ENCODE assay signal across 20 mouse cellular contexts in the genomic region with DNA sequence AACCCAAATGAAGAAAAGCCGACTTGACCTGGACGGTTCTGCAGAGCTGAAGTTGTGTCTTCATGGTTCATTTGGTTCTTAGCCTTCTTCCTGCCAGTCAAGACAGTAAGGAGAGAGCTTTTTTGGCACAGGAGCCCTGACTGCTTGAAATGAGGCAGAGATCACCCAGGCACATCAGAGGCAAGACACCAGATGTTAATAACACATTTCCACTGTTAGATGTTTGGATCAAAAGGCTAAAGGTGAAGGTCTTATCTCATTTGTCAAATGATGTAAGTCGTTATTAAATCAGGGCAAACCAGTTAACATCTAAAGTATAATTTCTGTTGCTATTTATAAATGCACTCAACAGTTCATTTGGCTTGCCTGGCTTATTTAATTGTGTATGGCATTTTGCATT. TPM values are rescaled to one million over a fixed set of nuclear protein-coding genes. Genes with fewer than 3 reads are reported as not detected.
DNase-seq lines count a peak whose midpoint lies in the region; ATAC-seq and TF ChIP-seq lines count a peak whose summit lies in the region.
"Had no signal": no experiment of that assay in that cellular context is flagged by ENCODE, and none has a peak within 500 bp of the region (broad histone marks: within the 10 kb centered on the region; RNA-seq: fewer than 3 reads in every experiment).

No protein-coding gene starts in this region.

- no peaks in the 10 kb centered on the region for H3K4me1 ChIP-seq in midbrain, postnatal 0 days (ENCODE audit: insufficient read depth, low read length)
- H3K4me1 ChIP-seq in midbrain, embryonic 10.5 days: no peaks in the 10 kb centered on the region; the same call in 1 of the 2 replicates
- no peaks in the 10 kb centered on the region for H3K4me1 ChIP-seq in lung, postnatal 0 days (ENCODE audit: insufficient read depth, low read depth, low read length)
- H3K4me1 ChIP-seq in intestine, postnatal 0 days (replicated peaks; ENCODE audit: control insufficient read depth, insufficient read depth, low read length): no peaks in the 10 kb centered on the region
- H3K4me1 ChIP-seq: intestine, embryonic 15.5 days; liver, embryonic 15.5 days; neural tube, embryonic 13.5 days had no signal

- peak; percentile 10 for DNase-seq in embryo, embryonic 10 days (ENCODE audit: low spot score)
- DNase-seq in embryo, embryonic 11 days: no peak
- DNase-seq in midbrain, postnatal 0 days (ENCODE audit: low spot score): peak; percentile 9
- DNase-seq in midbrain, embryonic 10.5 days (ENCODE audit: low spot score): no peak
- peak; percentile 72 for DNase-seq in lung, postnatal 0 days (ENCODE audit: low spot score)
- DNase-seq in splenic B cell, adult 2 months (ENCODE audit: low read depth, low spot score): peak; percentile 11
- DNase-seq in left cerebral cortex, adult 8-10 months (ENCODE audit: low spot score in 2 of 2): no peak
- DNase-seq: adrenal gland, postnatal 14 days; cerebellum, adult 2 months; gastrocnemius, postnatal 36 days; thymus, postnatal 4 days had no signal

- ATAC-seq in midbrain, postnatal 0 days (ENCODE audit: low FRiP score): no peak
- peak; percentile 80 for ATAC-seq in lung, postnatal 0 days
- ATAC-seq in intestine, postnatal 0 days: no peak
- ATAC-seq: activated CD4-positive, CD25-positive, alpha-beta regulatory T cell, adult 4 months; forebrain, embryonic 14.5 days; intestine, embryonic 15.5 days; Patski had no signal

- H3K36me3 ChIP-seq in midbrain, postnatal 0 days (ENCODE audit: insufficient read depth, low read length): no peaks in the 10 kb centered on the region
- H3K36me3 ChIP-seq in midbrain, embryonic 10.5 days: no peaks in the 10 kb centered on the region
- no peaks in the 10 kb centered on the region for H3K36me3 ChIP-seq in lung, postnatal 0 days (ENCODE audit: insufficient read depth, low read length)
- no peaks in the 10 kb centered on the region for H3K36me3 ChIP-seq in splenic B cell, adult 2 months (ENCODE audit: control insufficient read depth, insufficient read depth, low read length, poor library complexity, severe bottlenecking)
- no peaks in the 10 kb centered on the region for H3K36me3 ChIP-seq in intestine, postnatal 0 days (ENCODE audit: control insufficient read depth, insufficient read depth)
- H3K36me3 ChIP-seq: heart, embryonic 12.5 days; intestine, embryonic 15.5 days; liver, embryonic 15.5 days; neural tube, embryonic 13.5 days had no signal

- H3K4me2 ChIP-seq in midbrain, postnatal 0 days (ENCODE audit: low read depth, low read length, poor library complexity, severe bottlenecking): no peak overlapping the region
- no peak overlapping the region for H3K4me2 ChIP-seq in lung, postnatal 0 days (replicated peaks; ENCODE audit: low read depth, low read length)
- no peak overlapping the region for H3K4me2 ChIP-seq in intestine, postnatal 0 days (replicated peaks; ENCODE audit: low read depth)
- H3K4me2 ChIP-seq: heart, embryonic 12.5 days; hindbrain, embryonic 14.5 days; intestine, embryonic 15.5 days; liver, embryonic 15.5 days; neural tube, embryonic 13.5 days had no signal

- 67% methylated on average over 3 of the region's 3 CpGs for WGBS in midbrain, postnatal 0 days
- 71% methylated on average over 3 of the region's 3 CpGs for whole genome bisulfite sequencing in midbrain, embryonic 10.5 days
- WGBS in lung, postnatal 0 days: 41% methylated on average over 3 of the region's 3 CpGs
- 48% methylated on average over 3 of the region's 3 CpGs for WGBS in intestine, postnatal 0 days

- H3K4me3 ChIP-seq in midbrain, postnatal 0 days (ENCODE audit: low read depth, low read length): no peak overlapping the region
- H3K4me3 ChIP-seq in midbrain, embryonic 10.5 days: no peak overlapping the region
- H3K4me3 ChIP-seq in lung, postnatal 0 days (ENCODE audit: low read depth, low read length): no peak overlapping the region
- no peak overlapping the region for H3K4me3 ChIP-seq in intestine, postnatal 0 days (ENCODE audit: low read depth, low read length)
- H3K4me3 ChIP-seq: heart, embryonic 12.5 days; intestine, embryonic 15.5 days; liver, embryonic 15.5 days; neural tube, embryonic 13.5 days had no signal

- TF ChIP-seq EP300 in lung, postnatal 0 days (IDR thresholded peaks at IDR 0.05): peak; percentile 58

- H3K27ac ChIP-seq in midbrain, postnatal 0 days (ENCODE audit: low read depth, low read length): no peak overlapping the region
- H3K27ac ChIP-seq in midbrain, embryonic 10.5 days (replicated peaks): no peak overlapping the region
- H3K27ac ChIP-seq in lung, postnatal 0 days (ENCODE audit: low read length): no peak overlapping the region
- no peak overlapping the region for H3K27ac ChIP-seq in intestine, postnatal 0 days (ENCODE audit: low read depth, low read length)
- H3K27ac ChIP-seq: hindbrain, embryonic 14.5 days; intestine, embryonic 15.5 days; liver, embryonic 15.5 days; neural tube, embryonic 13.5 days had no signal

- TF ChIP-seq CTCF in midbrain, postnatal 0 days (IDR thresholded peaks at IDR 0.05): no peak
- no peak for TF ChIP-seq CTCF in lung, postnatal 0 days (IDR thresholded peaks at IDR 0.05)
- no peak for TF ChIP-seq CTCF in intestine, postnatal 0 days (IDR thresholded peaks at IDR 0.05; ENCODE audit: low read depth)

- H3K27me3 ChIP-seq in midbrain, postnatal 0 days (ENCODE audit: insufficient read depth, low read length): no peaks in the 10 kb centered on the region
- no peaks in the 10 kb centered on the region for H3K27me3 ChIP-seq in midbrain, embryonic 10.5 days (ENCODE audit: low read depth, poor library complexity, severe bottlenecking)
- H3K27me3 ChIP-seq in lung, postnatal 0 days (replicated peaks; ENCODE audit: insufficient read depth, low read length): no peaks in the 10 kb centered on the region
- H3K27me3 ChIP-seq in splenic B cell, adult 2 months (ENCODE audit: control insufficient read depth, insufficient read depth, low read length, poor library complexity, severe bottlenecking): no peaks in the 10 kb centered on the region
- H3K27me3 ChIP-seq in intestine, postnatal 0 days (replicated peaks; ENCODE audit: control insufficient read depth, insufficient read depth, low read length): no peaks in the 10 kb centered on the region
- H3K27me3 ChIP-seq: heart, embryonic 12.5 days; intestine, embryonic 15.5 days; liver, embryonic 15.5 days; neural tube, embryonic 13.5 days had no signal

- H3K9ac ChIP-seq in midbrain, postnatal 0 days (replicated peaks; ENCODE audit: low read length, poor library complexity, severe bottlenecking): no peak overlapping the region
- H3K9ac ChIP-seq in lung, postnatal 0 days (replicated peaks; ENCODE audit: low read depth): no peak overlapping the region
- H3K9ac ChIP-seq in intestine, postnatal 0 days (ENCODE audit: low read depth, low read length): no peak overlapping the region
- H3K9ac ChIP-seq: heart, embryonic 12.5 days; hindbrain, embryonic 14.5 days; intestine, embryonic 15.5 days; liver, embryonic 15.5 days; neural tube, embryonic 13.5 days had no signal

- H3K9me3 ChIP-seq in midbrain, postnatal 0 days (ENCODE audit: low read length): no peaks in the 10 kb centered on the region
- H3K9me3 ChIP-seq in midbrain, embryonic 10.5 days (replicated peaks): no peaks in the 10 kb centered on the region
- H3K9me3 ChIP-seq in lung, postnatal 0 days (ENCODE audit: low read length): no peaks in the 10 kb centered on the region
- no peaks in the 10 kb centered on the region for H3K9me3 ChIP-seq in intestine, postnatal 0 days (ENCODE audit: control insufficient read depth)
- H3K9me3 ChIP-seq: heart, embryonic 12.5 days; intestine, embryonic 15.5 days; liver, embryonic 15.5 days; neural tube, embryonic 13.5 days had no signal

RNA-seq across cellular contexts. Expression of gene Hivep2, which starts 22.2 kb away (rescaled TPM):
- 37.5 and 40.9 TPM in 2 replicates for total RNA-seq in midbrain, postnatal 0 days (2014; rRNA removed)
- polyA plus RNA-seq in midbrain, postnatal 0 days (2015; fragmentation: Nextera tagmentation; extraction: Ambion mirVana): 10.6 and 10.8 TPM in 2 replicates
- 1.2 and 2.0 TPM in 2 replicates for polyA plus RNA-seq in midbrain, embryonic 10.5 days (2016; fragmentation: Nextera tagmentation; extraction: Ambion mirVana)
- 4.5 and 6.2 TPM in 2 replicates for polyA plus RNA-seq in lung, postnatal 0 days (2015; fragmentation: Nextera tagmentation; extraction: Ambion mirVana)
- 100 to 1,000 TPM; 164 to 240 (median 191) TPM for total RNA-seq in left cerebral cortex, adult 8-10 months (2022)
- 3.5 and 3.8 TPM in 2 replicates for polyA plus RNA-seq in intestine, postnatal 0 days (2015; fragmentation: Nextera tagmentation; extraction: Ambion mirVana)

Comparison
In these comparisons a context has a peak if more than half of its experiments do, and no peak if none do; other contexts are left out.
1. DNase-seq: peak in embryo, embryonic 10 days (single experiment), midbrain, postnatal 0 days (single experiment), lung, postnatal 0 days (single experiment) and splenic B cell, adult 2 months (single experiment); none in embryo, embryonic 11 days (single experiment), midbrain, embryonic 10.5 days (single experiment) and left cerebral cortex, adult 8-10 months (0 of 2).